Mouse (Mus musculus): ENCODE results near the gene Gm3880. TPM values are rescaled to one million over a fixed set of nuclear protein-coding genes. Genes with fewer than 3 reads are reported as not detected.
"Not testable (repeated sequence)": the region's sequence is repeated elsewhere in the genome, so short reads cannot be mapped to it uniquely, and the experiment has no call there.

Gm3880 gene
- not detected in 2 replicates for total RNA-seq (2021)
- long read RNA-seq: 0 reads

DNA sequence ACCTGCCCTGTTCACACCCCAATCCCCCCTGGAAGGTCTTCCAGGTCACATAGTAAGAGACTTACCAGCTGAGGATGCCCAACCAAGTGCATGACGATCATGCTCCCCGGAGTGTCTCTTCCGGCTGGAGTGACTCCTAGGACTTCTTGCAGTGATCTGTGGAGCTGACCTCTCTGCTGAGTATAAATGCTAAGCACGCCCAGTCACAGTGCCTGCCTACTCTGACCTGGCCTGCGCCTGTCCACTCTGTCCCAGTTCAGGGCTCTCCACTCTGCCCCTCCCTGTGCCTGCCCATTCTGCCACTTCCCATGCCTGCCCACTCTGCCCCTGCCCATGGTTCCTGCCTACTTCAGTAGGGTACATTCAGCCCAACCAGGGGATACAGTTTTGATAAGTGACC, at the start of gene Gm3880:
Gm3880 (minus strand) TSS at position 101 of the 400 bp plus-strand sequence.
- not testable (repeated sequence) for DNase-seq

GRCm38 (mm10) chrX:102724226-102724625, 37.5 kb upstream of the Gm3880 start:
- DNase-seq: not testable (repeated sequence)

- DNase-seq: not testable (repeated sequence)
Measured at GRCm38 (mm10) chrX:102707535-102707934, 20.8 kb upstream of the Gm3880 start, which contains the start of the genes Gm9112 and Dmrtc1b. TSS of gene Gm9112 (minus strand) at chrX:102707635. TSS of gene Dmrtc1b (plus strand) at chrX:102707865.

DNA sequence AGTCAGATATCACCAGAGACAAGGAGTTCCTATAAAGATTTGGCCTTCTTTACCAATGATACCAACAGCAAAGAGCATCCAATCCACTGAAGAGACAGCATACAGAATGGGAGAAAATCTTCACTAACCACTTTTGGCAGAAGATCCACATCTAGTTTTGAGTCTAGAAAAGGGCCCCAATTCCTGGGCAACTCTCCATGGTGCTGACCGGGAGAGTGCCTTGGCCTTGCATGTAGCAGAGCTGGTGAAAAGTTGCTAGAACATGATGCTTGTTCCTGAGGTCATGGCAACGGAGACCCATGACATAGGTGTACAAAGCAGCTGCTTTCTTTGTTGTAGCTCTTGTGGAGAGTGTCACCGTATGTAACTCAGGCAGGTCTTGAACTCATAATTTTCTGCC, 13.9 kb upstream of the Gm3880 start:
- DNase-seq: not testable (repeated sequence)

- peak; percentile 2 for DNase-seq
Measured at GRCm38 (mm10) chrX:102689252-102689651, 2.5 kb upstream of the Gm3880 start.

GRCm38 (mm10) chrX:102684706-102685105, 2.1 kb downstream of the Gm3880 start:
- DNase-seq: not testable (repeated sequence)

- DNase-seq: no peak
Measured at GRCm38 (mm10) chrX:102666641-102667040, 20.1 kb downstream of the Gm3880 start.

DNA sequence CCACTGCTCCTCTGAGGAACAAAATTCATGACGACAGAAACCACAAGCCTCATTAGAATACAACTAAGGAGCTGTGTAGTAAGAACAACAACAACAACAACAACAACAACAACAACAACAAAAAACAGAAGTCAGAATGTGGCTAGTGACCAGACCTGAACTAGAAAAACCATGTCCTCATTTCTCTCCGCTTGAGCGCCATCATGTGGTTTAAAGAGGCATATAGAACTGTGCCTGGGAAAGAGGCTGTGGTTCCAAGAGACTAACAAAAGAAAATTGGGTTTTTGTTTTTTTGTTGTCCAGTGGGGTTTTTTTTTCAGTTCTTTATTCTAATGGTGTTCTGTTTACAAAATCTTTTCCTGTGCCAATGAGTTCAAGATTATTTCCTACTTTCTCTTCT, 26.1 kb downstream of the Gm3880 start:
- DNase-seq: no peak

- no peak for DNase-seq
Measured at GRCm38 (mm10) chrX:102645691-102646090, 41.1 kb downstream of the Gm3880 start.

- DNase-seq: no peak
Measured at GRCm38 (mm10) chrX:102645146-102645545, 41.6 kb downstream of the Gm3880 start.

DNA sequence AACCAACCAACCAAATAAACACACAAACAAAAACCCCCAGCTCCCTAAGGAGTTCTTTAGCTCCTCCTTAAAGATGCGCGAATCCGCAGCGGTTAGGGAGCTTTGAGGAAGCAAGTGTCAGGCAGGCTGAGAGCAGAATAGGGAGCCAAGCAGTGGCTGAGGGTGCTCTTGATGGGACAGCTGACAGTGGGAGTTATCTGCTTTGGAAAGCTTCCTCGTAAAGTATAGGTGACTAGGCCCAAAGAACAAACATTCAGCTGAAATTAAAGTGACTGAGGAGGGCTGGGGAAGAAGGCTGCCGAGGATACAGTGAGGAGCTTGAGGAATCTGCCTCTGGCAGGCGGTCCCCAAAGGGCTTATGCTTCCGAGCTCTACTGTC, 42.2 kb downstream of the Gm3880 start:
- DNase-seq: peak; percentile 4

DNA sequence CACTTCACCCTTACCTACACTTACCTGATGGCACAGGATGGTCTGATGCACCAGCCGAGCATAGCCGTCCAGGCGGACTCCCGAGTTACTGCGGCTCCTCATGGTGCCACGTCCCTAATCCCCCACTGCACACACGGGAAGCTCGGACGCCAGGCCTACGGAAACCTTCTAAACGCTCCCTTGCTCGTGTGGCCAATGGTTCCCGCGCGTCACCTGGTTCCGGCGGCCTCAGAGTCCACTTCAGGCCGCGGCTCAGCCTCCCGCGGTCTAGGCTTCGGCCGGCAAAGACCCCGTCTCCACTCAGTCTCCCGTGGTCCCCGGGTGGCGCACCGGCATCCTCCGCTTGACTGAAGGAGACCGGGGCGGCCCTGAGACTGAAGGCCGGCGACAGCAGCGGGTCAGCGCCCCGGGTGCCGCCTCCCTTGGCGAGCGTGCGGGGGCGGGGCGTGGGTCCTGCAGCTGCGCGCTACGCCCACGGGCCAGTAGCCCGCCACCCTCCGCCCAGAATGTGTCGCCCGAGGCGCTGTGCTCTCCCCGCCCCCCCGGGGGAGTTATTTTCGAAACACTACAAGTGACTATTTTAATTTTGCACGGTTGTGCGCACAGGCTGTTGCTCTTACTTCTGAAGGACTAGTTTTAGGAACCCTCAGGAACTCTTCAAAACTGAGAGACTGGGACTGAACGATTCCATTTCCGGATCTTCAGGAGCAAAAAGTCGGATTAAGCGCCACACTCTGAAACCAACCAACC, 42.8 kb downstream of the Gm3880 start, which contains the start of gene Phka1:
Phka1 (minus strand) TSS at position 424 of the 750 bp plus-strand sequence.
- DNase-seq: peak; percentile 87

Other genes starting within 250 kb of the Gm3880 start
- gene Hdac8, start 181.6 kb downstream of the Gm3880 start, total RNA-seq (2021): 11.5 and 11.8 TPM in 2 replicates
- gene Phka1, start 42.7 kb downstream of the Gm3880 start, total RNA-seq (2021): 15.3 and 18.7 TPM in 2 replicates
- gene Gm9112, start 20.7 kb upstream of the Gm3880 start, total RNA-seq (2021): not detected in 2 replicates
- gene Dmrtc1b, start 20.9 kb upstream of the Gm3880 start, total RNA-seq (2021): not detected in 2 replicates
- gene Dmrtc1c1, start 116.0 kb upstream of the Gm3880 start, total RNA-seq (2021): not detected in 2 replicates
- gene Dmrtc1c2, start 167.6 kb upstream of the Gm3880 start, total RNA-seq (2021): not detected in 2 replicates
- not detected in 2 replicates for gene 1700031F05Rik, start 181.0 kb upstream of the Gm3880 start, total RNA-seq (2021)
- not detected in 2 replicates for gene Dmrtc1a, start 221.7 kb upstream of the Gm3880 start, total RNA-seq (2021)
- not detected in 2 replicates for gene 1700011M02Rik, start 221.9 kb upstream of the Gm3880 start, total RNA-seq (2021)
- gene 1700018G05Rik, start 241.4 kb upstream of the Gm3880 start, total RNA-seq (2021): not detected in 2 replicates

Measured in adrenal gland, postnatal 25 days (tissue).